Mouse (Mus musculus) kidney, embryonic 14.5 days (tissue): ENCODE measurements around the gene Rras. TPM values are rescaled to one million over a fixed set of nuclear protein-coding genes. Genes with fewer than 3 reads are reported as not detected.
A peak's percentile ranks its signal among the peaks of the same experiment; 100 is the strongest.
"Not testable (repeated sequence)": the region's sequence is repeated elsewhere in the genome, so short reads cannot be mapped to it uniquely, and the experiment has no call there.

Experiments used
- ATAC-seq: fragments of 200-750 bp; cut with Nextera tagmentation; 2 replicates; pipeline ENCODE4 v1.8.0; 2017; ENCODE audit warnings: moderate number of reproducible peaks, mild to moderate bottlenecking, moderate TSS enrichment, moderate library complexity; ENCODE audit not compliant: low FRiP score, low TSS enrichment
- H3K27ac ChIP-seq: fragments of 300-500 bp; sonication (generic); 2 replicates; pipeline ENCODE4 v1.5.1; 2014; ENCODE audit warnings: low read depth, mild to moderate bottlenecking, low read length, moderate library complexity, mixed read lengths
- H3K27me3 ChIP-seq: fragments of 300-500 bp; sonication (generic); 2 replicates; pipeline ENCODE4 v1.6.1; 2014; ENCODE audit warnings: mild to moderate bottlenecking, low read length; ENCODE audit not compliant: control insufficient read depth, insufficient read depth
- H3K36me3 ChIP-seq: fragments of 300-500 bp; sonication (generic); 2 replicates; pipeline ENCODE4 v1.6.1; 2014; ENCODE audit warnings: low read length, mixed read lengths; ENCODE audit not compliant: control insufficient read depth, insufficient read depth
- H3K4me1 ChIP-seq: fragments of 300-500 bp; sonication (generic); 2 replicates; pipeline ENCODE4 v1.6.1; 2014; ENCODE audit warnings: low read length, mixed read lengths; ENCODE audit not compliant: control insufficient read depth, insufficient read depth
- H3K4me2 ChIP-seq: fragments of 300-500 bp; sonication (generic); replicated peaks from 2 replicates; pipeline ENCODE4 v1.6.1; 2014; ENCODE audit warnings: low read depth, mild to moderate bottlenecking, low read length
- H3K4me3 ChIP-seq: fragments of 300-500 bp; sonication (generic); 2 replicates; pipeline ENCODE4 v1.5.1; 2014; ENCODE audit warnings: mild to moderate bottlenecking, low read length
- H3K9ac ChIP-seq: fragments of 300-500 bp; sonication (generic); 2 replicates; pipeline ENCODE4 v1.6.1; 2014; ENCODE audit warnings: low read depth, mild to moderate bottlenecking, low read length, moderate library complexity
- H3K9me3 ChIP-seq: fragments of 300-500 bp; sonication (generic); 2 replicates; pipeline ENCODE4 v1.6.1; 2016; ENCODE audit warnings: low read length; ENCODE audit not compliant: control insufficient read depth
- WGBS: fragments of 180-500 bp; shearing (Covaris S2); extraction: QIAGEN DNeasy Blood & Tissue Kit; methylation state at CpG from one replicate; pipeline ENCODE4 v1.1.7; 2014; 5-methylcytosine and 5-hydroxymethylcytosine counted together
- polyA plus RNA-seq: library from polyadenylated mRNA; unstranded; fragments of >200 nt; fragmentation: Nextera tagmentation; extraction: Ambion mirVana; gene quantifications from 2 replicates; pipeline ENCODE4 v1.2.1, GENCODE M21; 2014

Gene Rras
- polyA plus RNA-seq, 1 experiment from 2014 or later = 31.8 TPM

- Histone ChIP-seq H3K9me3 (no peaks in the 10 kb centered on the region), H3K27me3 (no peaks in the 10 kb centered on the region), H3K36me3 (peaks cover 22% of the 10 kb centered on the region), H3K9ac (peak overlapping the region; percentile 62), H3K4me2 (peak overlapping the region; percentile 83), H3K27ac (peak overlapping the region; percentile 99), H3K4me3 (peak overlapping the region; percentile 84), H3K4me1 (peaks cover 20% of the 10 kb centered on the region; the same call in 1 of the 2 replicates)
- no peak for ATAC-seq
- WGBS = 4% methylated on average over 4 of the region's 4 CpGs
Observed at GRCm38 (mm10) chr7:45016761-45017160, 1.0 kb upstream of the Rras start.

- peak overlapping the region; percentile 84 for H3K4me3 ChIP-seq
- peaks cover 20% of the 10 kb centered on the region; the same call in 1 of the 2 replicates for H3K4me1 ChIP-seq
- no peaks in the 10 kb centered on the region for H3K27me3 ChIP-seq
- no peaks in the 10 kb centered on the region for H3K36me3 ChIP-seq
- no peak for ATAC-seq
- 26% methylated on average over 8 of the region's 8 CpGs for WGBS
- H3K4me2 ChIP-seq = peak overlapping the region; percentile 68
- no peaks in the 10 kb centered on the region for H3K9me3 ChIP-seq
- H3K9ac ChIP-seq = peak overlapping the region; percentile 23; the same call in 1 of the 2 replicates
- H3K27ac ChIP-seq = peak overlapping the region; percentile 52; the same call in 1 of the 2 replicates
Observed at GRCm38 (mm10) chr7:45019031-45019571, 1.3 kb downstream of the Rras start.

- no peaks in the 10 kb centered on the region for H3K27me3 ChIP-seq
- H3K9ac ChIP-seq = no peak overlapping the region
- H3K4me2 ChIP-seq = no peak overlapping the region
- peaks cover 11% of the 10 kb centered on the region; the same call in 1 of the 2 replicates for H3K4me1 ChIP-seq
- H3K36me3 ChIP-seq = no peaks in the 10 kb centered on the region
- H3K9me3 ChIP-seq = no peaks in the 10 kb centered on the region
- WGBS = 78% methylated on average over 9 of the region's 9 CpGs
- ATAC-seq = no peak
- no peak overlapping the region for H3K4me3 ChIP-seq
- H3K27ac ChIP-seq = no peak overlapping the region
Observed at GRCm38 (mm10) chr7:45020225-45020624, 2.5 kb downstream of the Rras start.

- ATAC-seq, H3K27me3 ChIP-seq, H3K4me3 ChIP-seq, H3K4me2 ChIP-seq, H3K27ac ChIP-seq, H3K9me3 ChIP-seq, H3K4me1 ChIP-seq, H3K9ac ChIP-seq: not testable (repeated sequence)
- WGBS = 76% methylated on average over 5 of the region's 5 CpGs
- peaks cover 17% of the 10 kb centered on the region for H3K36me3 ChIP-seq
Observed at GRCm38 (mm10) chr7:45023711-45024110, 6.0 kb downstream of the Rras start.

GRCm38 (mm10) chr7:45024281-45025248 is 6.8 kb downstream of the Rras start:
- Histone ChIP-seq H3K4me3 (no peak overlapping the region), H3K27ac (no peak overlapping the region), H3K27me3 (no peaks in the 10 kb centered on the region), H3K4me2 (no peak overlapping the region), H3K36me3 (peaks cover 24% of the 10 kb centered on the region), H3K9me3 (no peaks in the 10 kb centered on the region), H3K9ac (no peak overlapping the region), H3K4me1 (peaks cover 2% of the 10 kb centered on the region; the same call in 1 of the 2 replicates)
- WGBS = 87% methylated on average over 15 of the region's 15 CpGs
- ATAC-seq = no peak

- Histone ChIP-seq H3K36me3 (peaks cover 36% of the 10 kb centered on the region), H3K27ac (no peak overlapping the region), H3K4me2 (no peak overlapping the region), H3K9me3 (no peaks in the 10 kb centered on the region), H3K4me3 (no peak overlapping the region), H3K27me3 (no peaks in the 10 kb centered on the region), H3K4me1 (no peaks in the 10 kb centered on the region), H3K9ac (no peak overlapping the region)
- 72% methylated on average over 8 of the region's 8 CpGs for WGBS
- ATAC-seq = no peak
Observed at GRCm38 (mm10) chr7:45025601-45026220, 8.0 kb downstream of the Rras start.

GRCm38 (mm10) chr7:45026256-45026655 is 8.5 kb downstream of the Rras start:
- H3K4me3 ChIP-seq = no peak overlapping the region
- H3K4me2 ChIP-seq = no peak overlapping the region
- H3K9ac ChIP-seq = no peak overlapping the region
- WGBS = 59% methylated on average over 2 of the region's 2 CpGs
- no peak overlapping the region for H3K27ac ChIP-seq
- H3K4me1 ChIP-seq = no peaks in the 10 kb centered on the region
- no peak for ATAC-seq
- H3K27me3 ChIP-seq = no peaks in the 10 kb centered on the region
- no peaks in the 10 kb centered on the region for H3K9me3 ChIP-seq
- peaks cover 41% of the 10 kb centered on the region for H3K36me3 ChIP-seq

- no peaks in the 10 kb centered on the region for H3K27me3 ChIP-seq
- H3K4me1 ChIP-seq = no peaks in the 10 kb centered on the region
- no peak overlapping the region for H3K27ac ChIP-seq
- 89% methylated on average over 9 of the region's 9 CpGs for WGBS
- no peak overlapping the region for H3K9ac ChIP-seq
- H3K4me3 ChIP-seq = no peak overlapping the region
- H3K4me2 ChIP-seq = no peak overlapping the region
- no peak for ATAC-seq
- peaks cover 56% of the 10 kb centered on the region for H3K36me3 ChIP-seq
- H3K9me3 ChIP-seq = no peaks in the 10 kb centered on the region
Observed at GRCm38 (mm10) chr7:45027761-45028160, 10.0 kb downstream of the Rras start.
